Mouse (Mus musculus) forelimb bud, embryonic 11.5 days (tissue): ENCODE results near the gene Gstm5.
"Not testable (repeated sequence)": the region's sequence is repeated elsewhere in the genome, so short reads cannot be mapped to it uniquely, and the experiment has no call there.

Source experiments
- DNase-seq: peaks from one replicate; pipeline ENCODE4 v3.0.0-alpha.2; 2012; ENCODE audit warnings: low read depth, low spot score

The Gstm5 gene

DNA sequence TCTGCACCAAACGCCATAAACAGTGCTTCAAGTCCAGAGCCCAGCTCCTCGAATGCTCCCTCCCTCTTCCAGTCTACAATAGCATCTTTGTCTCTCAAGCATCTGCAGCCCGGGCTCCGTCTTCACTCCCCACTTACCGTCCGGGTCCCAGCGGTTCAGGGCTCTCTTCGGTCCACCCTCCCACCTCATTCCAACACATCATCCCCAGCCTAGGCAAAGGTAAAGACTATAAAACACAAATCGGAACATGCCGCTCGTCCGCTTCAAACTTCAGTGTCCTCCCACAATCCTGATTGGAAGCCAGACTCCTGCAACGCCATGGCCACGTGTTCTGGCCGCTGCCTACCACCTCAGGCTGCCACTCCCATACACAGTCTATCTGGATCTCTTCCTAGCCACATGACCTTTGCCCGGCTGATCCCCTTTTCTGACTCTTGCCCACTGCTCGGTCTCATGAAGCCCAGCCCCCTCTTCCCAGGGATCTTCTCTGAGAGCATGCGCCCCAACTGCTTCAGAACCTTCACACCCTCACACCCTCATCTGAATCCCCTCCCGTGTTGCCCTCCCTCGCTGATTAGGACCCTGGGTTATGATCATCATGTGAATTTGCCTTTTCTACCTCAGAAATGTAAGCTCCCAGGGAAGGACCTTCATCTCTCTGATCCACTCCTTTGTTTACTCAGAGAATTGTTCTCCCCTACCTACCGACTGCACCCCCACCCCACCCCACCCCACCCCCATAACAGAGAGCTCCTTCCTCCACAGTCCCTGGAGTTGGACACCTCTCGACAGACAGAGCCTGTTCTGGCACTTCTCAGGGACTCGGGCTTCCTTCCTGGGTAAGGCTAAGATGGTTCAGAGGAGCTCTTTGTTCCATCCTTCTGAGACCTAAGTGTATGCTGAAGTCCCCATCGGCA lies 22.0 kb upstream of the Gstm5 start:
- no peak for DNase-seq

DNA sequence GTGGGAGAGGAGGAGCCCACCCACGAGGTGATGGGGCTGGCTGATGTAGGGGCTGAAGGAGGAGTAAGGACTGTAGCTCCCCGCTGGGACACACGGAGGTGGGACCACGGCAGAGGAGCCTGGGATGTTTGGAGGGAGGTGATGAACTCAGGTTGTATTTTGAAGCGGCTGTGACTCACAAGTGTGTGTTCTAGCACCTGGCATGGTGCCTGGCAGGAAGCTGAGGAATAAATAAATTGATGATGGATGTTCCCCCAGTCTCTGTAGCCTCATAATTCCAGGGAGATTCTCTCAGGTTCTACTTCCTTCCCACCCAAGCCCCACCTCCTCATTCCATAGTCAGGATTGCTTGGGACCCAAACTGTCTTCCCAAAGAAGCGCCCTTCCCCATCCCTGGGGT lies 20.4 kb upstream of the Gstm5 start:
- DNase-seq = no peak

DNA sequence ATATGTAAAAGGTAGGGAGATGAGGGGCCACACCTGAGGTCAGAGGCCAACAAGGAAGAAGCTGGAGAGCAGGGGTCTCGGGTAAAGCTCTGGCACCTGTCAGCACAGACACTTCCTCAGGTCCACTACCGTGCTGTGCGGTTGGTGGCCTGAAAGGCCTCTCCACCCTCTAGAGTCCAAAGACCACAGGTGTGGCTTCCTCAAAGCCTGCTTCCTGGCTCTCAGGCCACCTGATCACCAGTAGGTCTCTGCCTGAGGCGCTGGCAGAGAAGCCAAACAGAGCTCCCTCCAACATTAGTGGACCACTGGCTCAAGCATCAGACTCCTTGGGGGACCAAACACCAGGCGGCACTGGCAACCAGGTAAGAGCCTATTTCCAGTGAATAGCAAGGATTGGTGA lies 18.6 kb upstream of the Gstm5 start, which contains the start of gene Eps8l3:
TSS of gene Eps8l3 (plus strand) at position 225 of the 400 bp plus-strand sequence.
- no peak for DNase-seq

DNA sequence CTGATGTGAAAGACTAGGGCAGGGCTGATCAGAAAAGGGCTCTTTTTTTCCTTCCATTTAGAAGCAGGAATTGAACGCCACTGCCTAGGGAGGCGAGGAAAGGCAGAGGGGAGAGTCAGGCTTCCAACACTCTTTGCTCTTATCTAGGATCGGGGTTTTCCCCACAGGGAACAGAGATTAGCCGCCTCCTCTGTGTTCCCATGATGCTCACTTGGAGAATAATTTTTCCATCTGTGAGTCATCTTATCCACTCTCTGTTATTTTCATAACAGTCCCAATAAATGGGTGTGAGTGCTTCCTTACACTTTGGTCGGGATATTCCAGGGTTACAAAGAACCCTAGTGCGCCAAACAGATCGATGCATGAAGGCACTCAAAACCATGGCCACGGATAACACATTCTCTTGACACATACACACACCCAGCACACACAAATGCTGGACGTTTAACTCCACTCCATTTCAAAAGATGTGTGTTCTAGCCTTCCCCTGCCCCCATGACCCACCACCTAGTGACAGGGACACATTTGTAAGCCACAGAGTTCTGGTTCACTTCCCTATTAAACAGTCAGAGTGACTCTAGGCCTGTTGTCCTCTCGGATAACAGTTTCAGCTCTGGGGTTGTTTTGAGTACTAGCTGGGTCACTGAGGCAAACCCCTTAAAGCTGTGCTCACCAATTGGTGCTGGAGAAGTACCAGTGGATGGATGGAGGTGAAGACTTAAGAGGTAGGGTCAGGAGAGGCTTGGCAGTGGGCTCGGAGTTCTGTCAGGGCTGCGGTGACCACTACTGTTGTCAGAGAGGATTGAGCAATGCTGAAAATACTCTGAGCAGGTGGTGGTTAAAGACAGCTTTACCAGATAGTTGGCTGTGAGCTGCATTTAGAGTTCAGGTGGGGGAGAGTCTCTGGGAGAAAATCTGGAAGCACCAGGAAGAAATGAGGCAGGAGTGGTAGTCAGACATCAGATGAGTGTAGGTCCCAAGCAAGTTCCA lies 17.6 kb upstream of the Gstm5 start:
- no peak for DNase-seq

DNA sequence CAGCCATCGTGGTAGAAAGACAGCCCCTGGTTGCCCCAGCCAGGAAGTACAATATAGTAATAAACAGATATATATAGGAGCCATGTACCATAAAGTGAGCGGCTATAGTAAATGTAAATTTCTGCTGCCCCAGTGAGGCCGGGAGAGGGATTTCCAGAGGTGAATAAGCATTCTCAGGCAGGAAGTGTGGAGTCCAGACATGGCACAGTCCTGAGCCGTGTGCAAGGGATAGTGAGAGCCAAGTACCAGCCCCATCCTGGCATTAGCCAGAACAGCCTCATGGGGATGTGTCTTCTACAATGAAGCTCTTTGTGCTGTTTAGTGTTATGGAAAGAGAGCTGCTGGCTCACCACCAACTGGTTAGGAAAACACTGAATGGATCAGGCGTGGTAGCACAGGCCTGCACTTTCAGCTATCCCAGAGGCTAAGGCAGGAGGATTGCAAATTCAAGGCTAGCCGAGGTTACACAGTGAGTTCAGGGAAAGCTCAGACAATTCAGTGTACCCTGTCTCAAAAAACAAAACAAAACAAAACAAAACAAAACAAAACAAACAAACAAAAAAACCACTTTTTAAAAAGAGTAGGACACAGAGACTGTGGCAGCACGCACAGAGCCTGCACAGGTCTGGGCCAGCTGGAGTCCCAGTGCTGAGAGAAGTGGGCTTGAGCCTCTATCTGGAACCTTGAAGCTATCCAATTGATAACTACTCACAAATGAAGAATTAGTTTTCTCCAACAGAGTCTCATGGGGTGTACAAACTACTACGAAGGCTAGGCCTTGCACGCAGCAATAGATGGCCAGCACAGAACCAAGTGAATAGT lies 7.7 kb upstream of the Gstm5 start:
- no peak for DNase-seq

DNA sequence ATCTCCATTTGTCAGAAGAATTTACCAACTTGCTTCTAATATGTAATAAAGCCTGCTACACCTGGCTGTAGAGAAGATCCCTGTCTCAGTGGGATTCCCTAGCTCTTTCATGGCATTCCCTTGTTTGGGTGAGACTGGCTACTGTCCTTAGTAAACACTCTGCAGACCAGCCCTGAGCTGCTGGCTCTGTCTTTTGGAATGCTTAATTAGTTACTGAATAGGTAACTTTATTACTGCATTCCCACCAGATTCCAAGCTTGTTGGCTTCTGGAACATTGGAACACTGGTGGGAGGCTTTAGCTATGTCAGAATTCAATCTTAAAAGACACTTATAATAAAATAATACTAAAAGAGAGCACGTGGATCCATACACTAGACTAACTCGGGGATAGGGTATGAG lies 6.4 kb upstream of the Gstm5 start:
- DNase-seq = not testable (repeated sequence)

DNA sequence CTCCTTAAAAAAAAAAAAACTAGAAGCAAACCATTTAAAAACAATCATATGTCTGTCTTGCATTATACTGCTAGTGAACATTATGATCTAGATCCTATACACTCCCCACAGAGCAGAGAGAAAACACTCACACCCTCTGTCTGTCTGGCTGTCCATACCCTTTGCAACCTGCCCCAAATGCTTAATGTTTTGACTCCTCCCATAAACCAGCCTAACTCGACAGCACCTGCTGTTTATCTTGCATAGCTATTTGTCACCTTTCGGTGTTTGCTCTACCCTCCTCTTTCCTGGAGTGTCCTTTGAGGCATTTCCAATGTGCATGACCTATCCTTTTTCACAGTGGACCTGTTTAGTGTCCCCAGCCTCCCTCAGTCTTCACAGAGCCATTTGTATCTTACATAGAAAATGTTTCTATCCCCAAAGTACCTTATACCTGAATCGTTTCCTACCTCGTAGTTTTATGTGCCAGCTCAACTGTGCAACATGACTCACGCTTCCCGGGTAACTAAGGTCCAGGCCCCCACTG lies 364 bp upstream of the Gstm5 start:
- DNase-seq = no peak

DNA sequence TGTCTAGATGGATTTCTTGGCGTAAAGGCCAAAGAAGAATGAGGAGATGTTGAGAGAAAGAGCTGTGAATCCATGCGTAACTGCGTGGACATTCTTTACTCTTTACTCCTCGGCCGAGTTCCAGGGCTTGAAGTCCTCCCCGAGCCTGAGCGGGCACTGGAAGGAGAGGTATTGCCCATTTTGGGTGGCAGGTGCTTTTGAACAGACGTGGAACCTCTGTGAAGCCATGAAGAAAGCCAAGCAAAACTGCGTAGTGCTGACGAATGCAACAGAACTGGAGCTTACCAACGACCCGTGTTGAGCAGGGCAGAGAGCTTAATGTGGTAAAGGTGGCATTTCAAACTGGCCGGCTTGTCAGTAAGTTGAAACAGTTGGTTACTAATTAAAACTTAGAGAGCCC lies 3.1 kb downstream of the Gstm5 start:
- no peak for DNase-seq

DNA sequence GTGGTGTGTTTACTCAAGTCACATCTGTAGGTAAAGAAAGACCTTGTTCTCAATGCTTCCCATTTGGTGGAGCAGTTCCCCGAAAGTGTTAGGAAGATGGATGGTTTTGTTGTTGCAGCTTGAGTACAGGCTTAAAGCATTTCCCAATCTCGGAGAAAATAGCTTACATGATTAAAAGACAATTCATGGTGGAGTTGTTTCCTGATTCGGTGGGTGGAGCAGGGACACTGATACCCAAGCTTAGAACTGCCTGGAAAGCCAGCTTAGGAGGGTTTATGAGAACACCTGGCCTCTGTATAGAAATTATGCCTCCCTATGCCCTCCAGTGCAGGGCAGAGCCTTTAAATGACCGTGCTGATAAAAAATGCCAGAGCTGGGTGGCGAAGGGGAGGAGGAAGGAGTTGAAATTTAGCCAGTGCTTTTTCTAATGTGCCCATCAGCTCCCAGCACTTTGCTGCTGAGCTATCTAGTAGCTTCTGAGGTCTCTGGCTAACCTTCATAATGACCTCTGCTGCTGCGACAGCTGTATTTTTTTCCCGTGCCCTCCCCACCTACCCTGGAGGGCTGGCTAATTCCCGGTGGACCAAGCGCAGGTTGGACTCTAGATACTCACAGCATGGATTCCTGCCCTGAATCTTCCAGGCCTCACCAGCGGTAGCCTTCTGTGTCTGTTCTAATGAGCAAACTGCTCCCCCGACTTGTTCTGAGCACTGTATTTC lies 5.5 kb downstream of the Gstm5 start:
- no peak for DNase-seq

DNA sequence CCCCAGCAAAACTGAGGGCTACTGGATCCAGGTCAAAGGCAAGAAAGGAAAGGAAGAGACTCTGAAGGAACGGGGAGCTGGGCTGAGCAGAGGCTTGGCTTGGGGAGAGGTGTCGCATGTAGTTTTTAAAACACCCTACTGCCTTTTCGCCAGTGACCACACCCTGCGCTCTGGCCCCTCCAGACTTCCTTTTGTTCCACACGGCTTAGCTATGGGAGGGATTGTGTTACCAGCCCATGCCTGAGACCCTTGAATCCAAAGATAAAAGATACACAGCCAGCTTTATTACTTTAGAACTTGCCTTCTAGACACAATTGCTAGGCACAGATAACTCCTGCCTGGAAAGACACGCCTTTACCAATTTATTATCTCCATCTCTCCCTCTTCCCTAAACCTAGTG lies 10.3 kb downstream of the Gstm5 start:
- DNase-seq = no peak

DNA sequence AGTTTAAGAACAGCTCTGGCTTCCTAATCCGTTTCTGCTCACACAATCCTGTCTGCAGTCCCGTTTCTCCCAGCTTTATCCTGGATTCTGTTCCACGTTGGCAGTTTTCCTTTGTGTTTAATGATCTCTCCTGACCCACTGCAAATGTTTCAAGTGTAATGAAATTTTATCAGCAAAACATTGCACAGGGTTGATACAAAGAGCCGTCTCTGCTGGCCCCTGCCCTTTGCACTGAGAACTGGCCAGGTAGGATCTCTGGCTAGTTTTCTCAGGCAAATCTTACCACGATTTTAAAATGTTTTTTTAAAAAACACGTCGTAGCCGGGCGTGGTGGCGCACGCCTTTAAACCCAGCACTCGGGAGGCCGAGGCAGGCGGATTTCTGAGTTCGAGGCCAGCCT lies 21.1 kb downstream of the Gstm5 start:
- DNase-seq = no peak

DNA sequence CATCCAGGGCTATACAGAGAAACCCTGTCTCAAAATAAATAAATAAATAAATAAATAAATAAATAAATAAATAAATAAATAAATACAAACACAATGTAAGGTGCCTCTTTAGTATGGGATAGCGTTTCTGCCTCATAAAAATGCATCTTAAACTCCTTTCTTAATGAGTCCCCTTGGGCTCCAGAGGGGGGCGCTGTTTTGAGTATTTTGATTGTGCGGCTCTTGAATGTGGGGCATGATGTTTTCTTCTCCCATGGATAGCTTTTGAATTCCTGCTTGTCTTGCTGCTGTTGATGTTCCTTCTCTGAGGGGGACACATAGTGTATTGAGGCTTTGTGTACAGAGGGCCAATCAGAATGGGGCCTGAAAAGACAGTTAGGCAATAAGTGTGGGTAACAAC lies 21.5 kb downstream of the Gstm5 start:
- no peak for DNase-seq

DNA sequence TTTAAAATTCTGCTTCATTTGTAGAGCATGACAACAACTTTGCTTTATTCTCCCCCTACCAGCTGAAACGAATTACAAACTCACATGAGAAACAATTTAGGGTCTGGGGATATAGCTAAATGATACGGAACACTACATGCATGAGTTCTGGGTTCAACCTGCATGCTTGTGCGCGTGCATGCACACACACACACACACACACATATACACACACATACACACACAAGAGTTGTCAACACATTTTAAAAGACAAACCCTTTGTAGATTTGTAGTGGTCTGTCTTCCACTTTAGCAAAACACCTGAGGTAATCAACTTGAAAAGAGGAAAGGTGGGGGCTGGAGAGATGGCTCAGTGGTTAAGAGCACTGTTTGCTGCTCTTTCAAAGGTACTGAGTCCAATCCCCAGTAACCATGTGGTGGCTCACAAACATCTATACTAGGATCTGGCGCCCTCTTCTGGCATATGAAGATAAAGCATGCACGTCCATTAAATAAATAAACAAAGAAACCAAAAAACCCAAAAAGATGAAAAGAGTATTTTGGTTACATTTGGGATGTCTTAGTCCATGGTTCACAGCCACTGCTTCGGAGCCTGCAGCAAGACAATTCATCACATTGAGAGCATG lies 22.3 kb downstream of the Gstm5 start:
- DNase-seq = peak; percentile 75

DNA sequence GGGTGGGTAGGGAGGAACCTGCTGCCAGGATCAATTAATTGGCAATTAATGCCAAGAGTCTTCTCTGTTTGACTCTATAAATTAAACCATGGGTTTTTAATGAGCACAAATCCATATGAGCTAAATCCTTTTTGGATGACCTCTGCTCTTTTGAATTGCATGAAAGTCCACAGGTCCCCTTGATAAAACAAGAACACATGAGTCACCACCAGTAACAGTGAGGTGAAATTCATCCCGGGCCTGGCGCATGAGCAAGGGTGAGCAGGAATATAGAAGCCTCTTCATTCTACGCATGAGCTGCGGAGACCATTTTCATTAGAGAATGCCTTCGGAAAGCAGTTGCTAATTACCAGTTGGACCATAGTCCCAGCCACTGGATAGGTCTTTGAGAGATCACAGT lies 24.7 kb downstream of the Gstm5 start:
- no peak for DNase-seq

DNA sequence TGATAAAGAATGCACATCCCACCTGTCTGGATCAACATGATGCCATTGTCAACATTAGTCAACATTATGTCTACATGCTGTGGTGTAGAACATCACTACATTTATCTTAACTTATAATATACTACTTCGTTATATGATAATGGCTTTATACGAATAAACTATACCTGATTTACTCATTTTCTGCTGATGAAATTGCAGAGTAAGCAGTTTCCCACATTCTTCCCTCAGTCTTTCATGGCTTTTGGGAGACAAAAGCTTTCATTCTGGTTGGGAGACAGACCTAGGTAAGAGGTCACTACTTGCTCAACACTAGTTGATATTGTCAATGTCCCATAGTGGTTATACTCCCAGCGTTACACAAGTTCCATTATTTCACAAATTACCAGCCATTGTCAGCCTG lies 29.7 kb downstream of the Gstm5 start:
- DNase-seq = no peak

DNA sequence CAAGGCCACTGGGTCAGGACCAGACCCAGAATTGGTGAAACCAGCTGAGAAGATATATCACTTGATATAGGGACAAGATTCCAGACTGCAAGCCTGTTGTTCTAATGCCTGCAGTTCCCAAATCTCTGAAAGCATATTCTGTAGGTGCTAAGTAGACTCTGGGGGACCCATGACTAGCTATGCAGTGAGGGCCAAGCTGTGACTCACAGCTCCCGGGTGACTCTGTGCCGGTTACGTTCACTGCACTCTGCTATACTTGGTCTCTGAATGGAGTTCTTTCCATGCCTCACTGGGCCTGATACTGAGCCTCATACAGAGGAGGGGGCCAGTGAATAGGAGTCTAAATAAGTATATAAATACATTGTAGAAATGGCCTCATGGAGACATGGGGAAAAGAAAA lies 32.2 kb downstream of the Gstm5 start:
- DNase-seq = no peak

DNA sequence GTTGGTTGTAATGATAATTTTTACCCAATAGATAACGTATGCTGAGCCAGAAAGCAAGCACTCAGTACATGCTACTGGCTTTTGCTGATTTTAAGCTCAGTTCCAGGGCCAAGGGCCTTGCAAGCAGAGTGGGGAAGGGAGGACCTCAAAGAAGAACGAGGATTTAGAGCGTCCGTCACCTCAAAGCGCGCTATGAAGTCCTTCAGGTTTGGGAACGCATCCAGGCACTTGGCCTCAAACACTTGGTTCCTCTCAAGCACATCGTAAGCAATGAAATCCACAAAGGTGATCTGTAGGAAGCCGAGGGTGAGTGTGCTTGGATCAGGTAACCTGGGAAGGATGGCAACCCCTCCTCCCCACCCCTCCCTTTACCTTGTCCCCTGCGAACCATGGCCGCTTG lies 33.1 kb downstream of the Gstm5 start:
- DNase-seq = no peak

DNA sequence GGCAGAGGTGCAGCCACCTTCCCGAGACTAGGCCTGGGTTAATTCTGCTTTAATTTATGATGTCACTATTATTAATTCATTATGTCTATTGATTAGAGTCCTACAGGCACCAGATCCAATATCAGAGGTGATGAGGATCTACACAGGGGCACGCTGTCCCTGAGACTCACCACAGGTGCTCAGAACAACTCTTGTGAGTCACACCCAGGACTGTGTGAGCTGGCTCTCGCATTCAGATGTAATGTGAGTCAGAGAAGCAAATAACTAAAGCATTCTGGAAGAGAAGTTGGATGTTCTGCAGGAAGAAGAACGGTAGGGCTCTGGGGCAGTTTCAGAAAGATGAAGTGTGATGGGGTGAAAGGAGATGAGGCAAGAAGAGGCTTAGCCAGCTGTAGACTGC lies 33.6 kb downstream of the Gstm5 start:
- no peak for DNase-seq

DNA sequence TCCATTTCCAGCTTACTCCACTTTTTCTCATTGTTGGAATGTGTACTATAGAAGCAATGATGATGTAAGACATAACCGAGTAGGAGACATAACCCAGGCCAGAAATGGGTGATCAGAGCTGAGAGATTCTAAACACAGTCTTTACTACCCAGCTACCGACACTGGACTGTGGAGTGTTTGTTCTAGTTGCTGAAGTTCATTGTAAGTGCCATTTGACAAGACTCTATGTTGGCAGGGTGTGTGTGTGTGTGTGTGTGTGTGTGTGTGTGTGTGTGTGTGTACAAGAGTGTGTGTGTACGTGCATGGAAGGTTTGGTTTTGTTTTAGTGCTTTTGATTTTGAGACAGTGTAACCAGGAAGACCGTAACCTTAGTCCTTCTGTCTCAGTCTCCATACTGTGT lies 34.1 kb downstream of the Gstm5 start:
- DNase-seq = no peak

DNA sequence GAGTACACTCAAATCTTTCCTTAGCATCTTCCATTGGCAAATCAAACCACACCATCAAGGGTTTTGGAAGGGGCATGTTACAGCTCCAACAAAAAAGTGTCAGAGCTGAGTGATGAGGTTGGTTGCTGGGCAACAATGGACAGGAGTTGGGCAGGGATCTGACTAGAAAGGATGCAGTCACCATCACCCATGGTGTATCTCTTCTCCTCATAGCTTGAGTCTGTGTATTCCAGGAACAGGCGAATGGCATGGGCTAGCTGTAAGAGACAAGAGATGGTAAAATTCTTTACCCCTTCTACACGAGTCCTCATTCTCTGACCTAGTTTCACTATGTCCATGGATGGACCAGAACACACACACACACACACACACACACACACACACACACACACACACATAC lies 35.5 kb downstream of the Gstm5 start:
- DNase-seq = no peak
